Mouse (Mus musculus) layer of hippocampus, postnatal 10 days (tissue): ENCODE results near the gene Pkp3. TPM values are rescaled to one million over a fixed set of nuclear protein-coding genes. Genes with fewer than 3 reads are reported as not detected.
A peak's percentile ranks its signal among the peaks of the same experiment; 100 is the strongest.

Experiments
- DNase-seq, 2 experiments: peaks; one replicate each; pipeline ENCODE4 v3.0.0; 2021; ENCODE audit warnings: low spot score in 2 of 2
- total RNA-seq, 2 experiments: library from RNA; stranded (reverse); gene quantifications; 2 replicates each; pipeline ENCODE4 v1.2.3; 2021

The Pkp3 gene
- total RNA-seq, 2 experiments from 2014 or later = not detected

GRCm38 (mm10) chr7:141092051-141092735, 14.2 kb downstream of the Pkp3 start:
- peak; percentile 49 to 61 for DNase-seq

- no peak for DNase-seq
These were observed 15.9 kb downstream of the Pkp3 start for GRCm38 (mm10) chr7:141093950-141094349.

GRCm38 (mm10) chr7:141094487-141095205, 16.6 kb downstream of the Pkp3 start:
- no peak for DNase-seq

DNA sequence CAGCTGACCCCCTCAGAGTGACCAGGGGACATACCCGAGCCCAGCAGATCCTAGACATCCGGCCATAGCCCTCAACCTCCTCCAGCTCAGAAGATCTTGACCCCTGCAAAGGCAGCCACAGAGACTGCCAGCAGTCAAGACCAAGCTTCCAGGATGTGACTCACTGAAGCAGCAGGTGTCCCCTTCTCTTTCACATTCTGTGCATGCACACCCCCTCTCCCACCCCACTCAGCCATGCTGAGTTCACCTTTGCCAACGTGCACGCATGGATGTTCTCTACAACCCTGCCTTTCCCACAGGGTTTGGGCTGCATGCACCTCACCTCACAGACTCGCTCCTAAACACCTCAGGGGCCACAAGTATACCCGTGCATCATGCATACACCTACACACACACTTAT, 18.0 kb downstream of the Pkp3 start:
- DNase-seq = no peak

DNA sequence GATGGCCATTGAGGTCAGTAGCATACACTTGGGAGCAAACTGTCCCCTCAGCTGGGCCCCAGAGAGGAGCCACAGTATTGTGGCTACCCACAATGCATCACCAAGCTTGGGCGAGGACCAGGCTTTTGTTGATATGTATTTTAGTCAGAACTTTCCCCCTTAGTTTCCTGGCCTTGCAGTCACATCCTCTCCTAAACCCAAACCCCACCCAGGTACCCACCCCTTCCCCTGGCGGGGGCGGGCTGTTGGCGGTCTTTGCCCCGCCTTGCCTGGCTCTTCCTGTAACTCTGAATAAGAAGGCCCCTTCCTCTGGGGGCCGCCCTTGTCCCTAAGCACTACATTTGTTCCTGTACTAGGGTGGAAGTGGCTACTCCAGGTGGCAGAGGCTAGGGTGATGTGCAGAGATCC, 18.6 kb downstream of the Pkp3 start:
- no peak for DNase-seq

DNA sequence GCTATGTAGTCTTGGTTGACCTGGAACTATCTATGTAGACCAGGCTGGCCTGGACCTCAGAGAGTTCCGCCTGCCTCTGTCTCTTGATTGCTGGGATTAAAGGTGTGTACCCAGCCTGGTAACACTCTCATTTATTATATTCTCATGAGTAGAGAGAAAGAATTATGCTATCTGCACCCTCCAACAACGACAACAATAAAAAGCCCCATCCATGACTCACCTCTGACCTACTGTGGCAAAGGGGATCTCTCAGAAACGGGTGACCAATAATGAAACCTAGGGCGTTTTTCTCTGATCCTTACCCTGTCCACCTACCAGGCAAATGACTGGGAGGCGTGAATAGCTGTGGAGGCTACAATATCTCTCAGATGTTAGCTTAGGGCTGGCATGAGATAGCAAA, 19.2 kb downstream of the Pkp3 start:
- no peak for DNase-seq

DNA sequence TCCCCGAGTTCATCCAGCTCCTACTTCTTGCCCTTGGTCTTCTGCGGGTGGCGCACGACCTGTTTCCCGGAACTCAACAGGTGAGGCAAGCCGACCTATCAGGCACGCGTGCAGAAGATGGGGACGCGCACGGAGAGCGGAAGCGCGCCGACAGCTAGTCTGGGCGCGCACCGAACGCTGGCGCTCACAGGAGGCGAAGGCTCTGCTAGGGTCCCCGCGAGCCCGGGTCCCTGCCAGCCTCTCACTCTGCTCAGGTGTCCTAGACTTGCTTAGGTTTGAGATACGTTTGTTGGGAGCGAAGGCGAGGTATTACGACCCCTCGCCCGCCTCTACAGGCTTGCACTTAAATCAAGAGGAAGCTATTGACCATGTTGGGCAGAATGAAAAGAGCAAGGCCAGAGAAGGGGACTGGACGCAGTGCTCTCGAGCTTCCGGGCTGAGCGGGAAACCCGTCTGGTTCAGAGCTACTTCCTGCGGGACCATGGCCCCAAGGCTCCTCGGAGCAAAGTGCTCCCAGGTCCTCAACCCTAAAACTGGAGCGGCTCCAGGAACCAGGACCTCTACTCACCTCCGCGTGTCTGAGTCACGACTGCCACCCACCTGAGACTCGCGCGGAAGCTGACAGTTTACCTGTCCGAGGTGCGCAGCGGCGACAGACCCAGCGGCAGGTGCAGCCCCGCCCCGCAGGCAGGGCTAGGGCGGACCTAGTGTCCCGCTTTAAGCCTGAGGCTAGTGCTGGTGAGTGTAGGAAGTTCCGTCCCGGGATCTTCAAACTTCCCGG, 22.1 kb downstream of the Pkp3 start, which contains the start of gene Sigirr:
Gene Sigirr, minus strand, starts transcription at position 662 of the 781 bp plus-strand sequence.
- DNase-seq = peak; percentile 20 to 40

GRCm38 (mm10) chr7:141103161-141103560, 25.1 kb downstream of the Pkp3 start:
- no peak for DNase-seq

DNA sequence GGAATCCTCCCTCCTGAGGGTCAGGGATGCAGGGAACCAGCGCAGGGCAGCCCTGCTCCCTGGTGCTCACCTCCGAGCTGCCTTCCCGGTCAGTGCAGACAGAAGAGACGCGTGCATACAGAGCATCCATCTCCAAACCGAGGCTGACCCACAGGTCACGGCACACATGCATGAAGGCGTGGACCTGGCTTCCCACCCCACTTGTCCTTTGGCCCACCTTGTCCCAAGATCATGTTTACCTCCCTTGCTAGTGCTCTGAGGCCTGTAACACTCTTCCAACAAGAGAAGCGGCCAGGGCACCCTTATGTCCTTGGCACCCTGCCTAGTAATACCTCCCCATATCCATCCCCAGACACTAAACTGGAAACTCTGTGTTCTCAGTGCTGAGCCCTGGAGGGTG, 37.9 kb downstream of the Pkp3 start:
- DNase-seq = no peak

GRCm38 (mm10) chr7:141117636-141118035, 39.6 kb downstream of the Pkp3 start, which contains the start of gene Ano9:
Gene Ano9, minus strand, starts transcription at chr7:141117806.
- DNase-seq = no peak

DNA sequence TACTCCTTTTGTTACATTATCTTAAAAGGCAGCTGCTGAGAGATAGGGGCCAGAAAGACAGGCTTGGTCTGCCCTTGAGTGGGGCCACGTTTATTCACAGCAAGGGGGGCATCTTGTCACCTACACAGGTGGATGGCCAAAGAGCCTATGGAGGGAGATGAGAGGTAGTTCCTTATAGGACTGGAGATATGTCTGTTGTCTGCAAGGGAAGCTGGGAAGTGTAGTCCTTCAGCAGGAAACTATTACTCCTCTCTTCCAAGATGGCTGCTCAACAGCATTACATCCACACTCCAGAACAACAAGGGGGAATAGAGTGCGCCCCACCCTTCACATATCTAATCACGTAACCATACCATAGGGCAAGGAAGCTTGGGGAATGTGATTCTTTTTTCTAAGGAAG, 41.5 kb downstream of the Pkp3 start:
- DNase-seq = no peak

DNA sequence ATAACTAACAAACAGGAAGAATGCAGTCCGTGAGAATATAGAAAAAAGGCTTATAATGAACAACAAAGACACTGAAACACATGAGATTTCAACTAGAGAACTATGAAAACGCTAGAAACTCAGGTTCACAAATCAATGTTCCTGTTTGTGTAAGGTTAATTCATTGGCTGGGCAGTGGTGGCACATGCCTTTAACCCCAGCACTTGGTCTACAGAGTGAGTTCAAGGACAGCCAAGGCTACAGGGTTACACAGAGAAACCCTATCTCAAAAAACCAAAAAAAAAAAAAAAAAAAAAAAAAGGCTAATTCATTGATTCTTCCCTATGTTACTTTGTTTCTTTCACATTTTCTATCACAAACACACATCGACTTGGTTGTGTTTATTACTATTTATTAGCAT, 42.6 kb downstream of the Pkp3 start:
- DNase-seq = no peak

DNA sequence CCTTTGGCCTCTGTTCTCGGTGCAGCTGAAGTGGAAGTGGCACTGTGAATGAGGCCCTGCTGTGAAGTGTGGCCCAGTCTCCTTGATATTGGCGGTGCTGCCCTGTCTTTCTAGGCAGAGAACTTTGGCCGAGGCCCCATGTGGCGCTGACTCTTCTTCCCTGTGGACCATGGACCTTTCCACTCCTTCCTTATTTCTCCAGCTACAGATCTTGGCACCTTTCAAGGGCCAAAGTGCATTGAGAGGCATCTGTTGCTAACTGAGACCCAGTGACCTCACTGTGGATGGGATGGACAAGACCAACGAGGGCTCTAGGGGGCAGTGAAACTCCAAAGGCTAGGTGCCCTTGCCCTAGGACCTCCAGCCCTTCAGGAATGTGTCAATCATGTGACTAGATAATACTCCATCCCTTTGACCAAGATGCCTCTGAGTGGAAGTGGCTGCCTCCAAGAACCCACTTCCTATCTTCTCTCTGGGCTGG, 43.1 kb downstream of the Pkp3 start:
- DNase-seq = no peak

GRCm38 (mm10) chr7:141122245-141122644, 44.2 kb downstream of the Pkp3 start, which contains the start of gene Ptdss2:
Gene Ptdss2, plus strand, starts transcription at chr7:141122382.
- DNase-seq = no peak

- peak; percentile 77 to 85 for DNase-seq
These were observed 44.9 kb downstream of the Pkp3 start for GRCm38 (mm10) chr7:141122689-141123516.

DNA sequence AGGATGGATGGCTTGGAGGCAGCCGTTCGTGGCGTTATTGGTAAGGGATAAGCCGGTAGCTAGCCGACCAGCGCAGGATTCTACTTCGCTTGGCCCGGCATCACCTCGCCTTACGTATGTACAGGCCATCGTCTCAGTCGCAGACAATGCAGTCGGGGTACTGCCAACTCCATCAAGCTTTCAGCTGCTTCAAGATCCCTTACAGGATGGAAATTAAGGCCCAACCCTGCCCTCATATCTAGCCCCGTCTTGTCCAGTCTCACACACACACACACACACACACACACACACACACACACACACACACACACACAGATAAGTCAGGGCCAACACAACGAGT, 45.5 kb downstream of the Pkp3 start:
- DNase-seq = no peak

DNA sequence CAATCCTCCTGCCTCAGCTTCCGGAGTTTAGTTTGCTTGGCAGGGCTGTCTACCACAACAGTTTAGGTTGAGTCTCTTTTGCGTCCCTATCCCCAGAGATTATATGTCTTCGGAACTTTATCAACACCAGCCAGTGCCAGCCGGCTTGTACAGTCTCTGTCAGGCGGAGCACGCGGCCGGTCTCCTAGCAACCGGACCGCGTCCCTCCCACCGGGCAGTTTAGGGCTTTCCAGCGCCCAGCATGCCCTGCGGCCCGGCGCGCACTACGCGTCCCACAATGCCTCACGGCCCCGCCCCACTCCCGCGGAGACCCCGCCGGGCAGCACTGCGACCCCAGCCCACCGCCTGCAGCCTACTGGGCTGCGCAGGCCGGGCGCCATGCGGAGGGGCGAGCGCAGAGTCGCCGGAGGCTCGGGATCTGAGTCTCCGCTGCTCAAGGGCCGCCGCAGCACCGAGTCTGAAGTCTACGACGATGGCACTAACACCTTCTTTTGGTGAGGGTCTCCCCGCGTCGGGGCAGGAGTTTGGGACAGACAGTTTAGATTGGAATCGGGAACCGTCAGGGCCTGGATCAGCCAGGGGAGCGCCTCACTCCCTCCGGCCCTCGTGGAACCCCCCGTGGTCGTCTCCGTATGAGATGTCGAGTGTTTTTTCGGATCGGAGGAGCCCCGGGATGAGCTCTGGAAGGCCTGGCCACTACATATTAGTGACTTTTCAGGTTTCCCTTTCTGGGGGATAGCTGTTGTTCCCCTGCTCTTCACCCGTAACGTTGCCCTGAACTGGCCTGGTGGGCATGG, 53.2 kb downstream of the Pkp3 start:
- DNase-seq = peak; percentile 85 to 92

- no peak for DNase-seq
These were observed 54.1 kb downstream of the Pkp3 start for GRCm38 (mm10) chr7:141131904-141132755.
